Mouse (Mus musculus): ENCODE data around the gene Aldh3b3. TPM values are rescaled to one million over a fixed set of nuclear protein-coding genes. Genes with fewer than 3 reads are reported as not detected.

The Aldh3b3 gene
- polyA plus RNA-seq, 1 experiment from 2014 or later: 0.07 TPM

DNA sequence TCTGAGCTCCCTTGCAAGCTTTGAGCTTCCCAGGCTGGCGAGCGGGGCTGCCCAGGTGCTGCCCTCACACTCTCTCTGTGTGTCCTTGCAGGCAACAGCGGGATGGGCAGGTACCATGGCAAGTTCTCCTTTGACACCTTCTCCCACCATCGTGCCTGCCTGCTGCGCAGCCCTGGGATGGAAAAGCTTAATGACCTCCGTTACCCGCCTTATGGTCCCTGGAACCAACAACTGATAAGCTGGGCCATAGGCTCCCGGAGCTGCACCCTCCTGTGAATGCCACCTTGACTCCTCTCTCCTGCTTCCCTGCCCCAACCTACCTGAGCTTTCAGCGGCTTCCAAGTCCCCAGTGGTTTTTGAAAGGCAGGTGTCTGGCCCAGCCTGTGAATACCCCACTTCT lies 22.5 kb downstream of the Aldh3b3 start:
- H3K27me3 ChIP-seq (ENCODE audit: insufficient read depth, low read length): no peaks in the 10 kb centered on the region
- ATAC-seq (replicated peaks; ENCODE audit: low FRiP score, low read depth): no peak
- no peak overlapping the region for H3K9ac ChIP-seq (ENCODE audit: low read depth, low read length)
- H3K4me1 ChIP-seq (replicated peaks; ENCODE audit: insufficient read depth, low read length): peaks cover 13% of the 10 kb centered on the region
- WGBS: 81% methylated on average over 9 of the region's 9 CpGs
- H3K4me3 ChIP-seq (replicated peaks; ENCODE audit: low read depth, low read length): no peak overlapping the region
- H3K36me3 ChIP-seq (ENCODE audit: insufficient read depth, low read length): no peaks in the 10 kb centered on the region
- no peak overlapping the region for H3K27ac ChIP-seq
- H3K9me3 ChIP-seq (replicated peaks; ENCODE audit: low read length): no peaks in the 10 kb centered on the region
- H3K4me2 ChIP-seq (ENCODE audit: low read length): no peak overlapping the region
- no peak for DNase-seq (ENCODE audit: low spot score)
- no peak for TF ChIP-seq CTCF (IDR thresholded peaks at IDR 0.05; ENCODE audit: low read depth)

DNA sequence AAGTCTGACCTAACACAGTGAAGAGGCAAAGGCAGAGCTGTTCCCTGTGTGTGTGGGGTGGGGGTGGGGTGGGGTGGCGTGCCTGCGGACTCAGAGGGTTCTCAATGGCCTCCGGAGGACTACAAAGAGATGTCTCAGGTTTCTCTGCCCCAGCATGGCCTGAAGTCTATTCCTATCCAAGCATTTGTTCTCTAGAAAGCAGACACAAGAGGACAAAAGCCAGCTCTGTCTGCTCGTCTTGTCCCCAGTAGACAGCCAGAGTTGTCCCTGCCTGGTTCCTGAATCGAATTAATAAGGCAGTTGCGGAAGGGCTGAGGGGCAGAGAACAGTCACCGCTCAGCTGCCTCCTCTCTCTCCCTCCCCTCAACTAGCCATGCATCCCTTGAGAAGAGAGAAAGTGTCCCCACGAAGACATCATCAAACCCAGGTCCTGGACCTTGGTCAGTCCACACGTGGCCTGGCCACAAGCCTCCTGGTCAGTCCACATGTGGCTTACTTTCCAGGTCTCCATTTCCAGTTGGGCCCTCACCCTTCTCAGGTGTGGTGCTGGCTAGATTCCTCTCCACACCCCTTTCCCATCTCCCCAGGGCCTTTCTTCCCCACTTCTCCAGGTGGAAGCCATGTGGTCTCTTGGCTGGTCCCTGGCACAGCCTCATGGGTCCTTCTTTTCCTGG lies 25.2 kb downstream of the Aldh3b3 start:
- Histone ChIP-seq H3K4me1 (replicated peaks; ENCODE audit: insufficient read depth, low read length) (peaks cover 26% of the 10 kb centered on the region), H3K4me2 (ENCODE audit: low read length) (no peak overlapping the region), H3K27ac (no peak overlapping the region), H3K4me3 (replicated peaks; ENCODE audit: low read depth, low read length) (no peak overlapping the region), H3K9me3 (replicated peaks; ENCODE audit: low read length) (no peaks in the 10 kb centered on the region), H3K9ac (ENCODE audit: low read depth, low read length) (peak overlapping the region; percentile 23; the same call in 1 of the 2 replicates), H3K36me3 (ENCODE audit: insufficient read depth, low read length) (0 out of 2 replicates have a peak, but pooled peaks cover 3% of the 10 kb centered on the region), H3K27me3 (ENCODE audit: insufficient read depth, low read length) (no peaks in the 10 kb centered on the region)
- WGBS: 53% methylated on average over 9 of the region's 9 CpGs
- DNase-seq (ENCODE audit: low spot score): no peak
- no peak for ATAC-seq (replicated peaks; ENCODE audit: low FRiP score, low read depth)
- no peak for TF ChIP-seq CTCF (IDR thresholded peaks at IDR 0.05; ENCODE audit: low read depth)

DNA sequence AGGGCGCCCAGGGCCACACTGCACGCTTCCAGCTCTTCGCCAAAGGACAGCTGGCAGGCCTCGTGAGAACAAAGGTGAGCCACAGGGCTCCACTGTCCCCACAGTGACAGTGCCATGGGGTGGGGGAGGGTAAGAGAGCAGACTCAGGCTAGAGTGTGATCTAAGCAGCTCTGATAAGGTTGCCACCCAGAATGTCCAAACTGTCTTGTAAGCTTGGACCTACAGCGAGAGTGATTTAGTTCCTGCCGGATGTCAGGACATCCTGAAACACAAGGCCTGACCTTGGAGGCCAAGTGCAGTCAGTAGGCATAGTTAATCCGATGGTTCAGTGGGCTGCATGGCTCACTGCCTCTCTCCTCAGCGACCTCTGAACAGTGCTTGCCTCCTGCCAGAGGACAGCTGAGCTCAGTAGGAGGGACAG lies 26.8 kb downstream of the Aldh3b3 start:
- H3K4me3 ChIP-seq (replicated peaks; ENCODE audit: low read depth, low read length): no peak overlapping the region
- DNase-seq (ENCODE audit: low spot score) (peak; percentile 84), ATAC-seq (replicated peaks; ENCODE audit: low FRiP score, low read depth) (peak; percentile 85)
- no peak overlapping the region for H3K9ac ChIP-seq (ENCODE audit: low read depth, low read length)
- H3K9me3 ChIP-seq (replicated peaks; ENCODE audit: low read length): no peaks in the 10 kb centered on the region
- no peaks in the 10 kb centered on the region for H3K27me3 ChIP-seq (ENCODE audit: insufficient read depth, low read length)
- no peak for TF ChIP-seq CTCF (IDR thresholded peaks at IDR 0.05; ENCODE audit: low read depth)
- 0 out of 2 replicates have a peak, but pooled peaks cover 3% of the 10 kb centered on the region for H3K36me3 ChIP-seq (ENCODE audit: insufficient read depth, low read length)
- H3K27ac ChIP-seq: peak overlapping the region; percentile 87
- peaks cover 26% of the 10 kb centered on the region for H3K4me1 ChIP-seq (replicated peaks; ENCODE audit: insufficient read depth, low read length)
- 10% methylated on average over 8 of the region's 8 CpGs for WGBS
- peak overlapping the region; percentile 3; the same call in 1 of the 2 replicates for H3K4me2 ChIP-seq (ENCODE audit: low read length)

DNA sequence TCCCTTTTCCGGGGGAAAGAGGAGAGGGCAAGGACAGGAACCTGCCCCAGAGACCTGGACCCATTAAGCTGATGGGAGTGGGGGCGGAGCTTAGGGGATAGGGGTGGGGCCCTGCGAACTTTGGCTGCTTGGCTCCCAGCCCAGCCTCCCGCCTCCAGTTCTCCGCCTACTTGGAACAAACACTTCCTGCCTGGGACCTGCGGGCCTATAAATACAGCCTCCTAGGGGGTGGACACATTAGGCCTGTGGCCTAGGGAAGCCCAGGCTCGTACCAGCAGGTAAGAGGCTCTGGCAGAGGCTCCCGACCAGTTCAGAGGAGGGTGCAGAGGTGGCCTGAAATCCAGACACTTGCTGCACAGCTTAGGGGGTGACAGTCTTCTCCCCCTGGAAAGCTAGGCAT lies 27.9 kb downstream of the Aldh3b3 start, which contains the start of gene Acy3:
Gene Acy3, plus strand, starts transcription at position 237 of the 400 bp plus-strand sequence.
- Histone ChIP-seq H3K27me3 (ENCODE audit: insufficient read depth, low read length) (no peaks in the 10 kb centered on the region), H3K9me3 (replicated peaks; ENCODE audit: low read length) (no peaks in the 10 kb centered on the region), H3K4me3 (replicated peaks; ENCODE audit: low read depth, low read length) (0 out of 2 replicates have a peak within 1 kb of the TSS, but pooled peaks have one; percentile 7), H3K4me2 (ENCODE audit: low read length) (peak within 1 kb of the TSS; percentile 48), H3K9ac (ENCODE audit: low read depth, low read length) (peak within 1 kb of the TSS; percentile 38), H3K27ac (peak within 1 kb of the TSS; percentile 87), H3K4me1 (replicated peaks; ENCODE audit: insufficient read depth, low read length) (peaks cover 26% of the 10 kb centered on the region), H3K36me3 (ENCODE audit: insufficient read depth, low read length) (0 out of 2 replicates have a peak, but pooled peaks cover 3% of the 10 kb centered on the region)
- no peak for TF ChIP-seq CTCF (IDR thresholded peaks at IDR 0.05; ENCODE audit: low read depth)
- ATAC-seq (replicated peaks; ENCODE audit: low FRiP score, low read depth) (peak; percentile 78), DNase-seq (ENCODE audit: low spot score) (peak; percentile 94)
- WGBS: 5% methylated on average over 8 of the region's 8 CpGs

DNA sequence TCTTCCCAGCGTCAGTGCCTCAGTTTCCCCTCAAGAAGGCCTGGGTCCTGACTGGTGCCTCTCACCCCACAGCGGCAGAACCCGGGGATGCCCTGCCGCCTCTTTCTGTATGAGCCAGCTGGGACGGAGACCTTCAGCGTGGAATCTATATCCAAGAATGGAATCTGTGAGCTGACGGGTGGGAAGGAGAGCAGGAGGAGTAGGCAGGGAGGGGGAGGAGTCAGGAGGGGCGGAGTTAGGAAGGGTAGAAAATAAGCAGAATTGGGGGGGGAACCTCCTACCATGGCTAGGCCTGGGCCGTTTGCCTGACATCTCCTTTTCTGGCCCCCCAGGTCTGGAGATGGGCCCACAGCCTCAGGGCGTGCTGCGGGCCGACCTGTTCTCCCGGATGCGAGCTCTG lies 29.6 kb downstream of the Aldh3b3 start:
- H3K4me3 ChIP-seq (replicated peaks; ENCODE audit: low read depth, low read length): no peak overlapping the region
- H3K27me3 ChIP-seq (ENCODE audit: insufficient read depth, low read length): no peaks in the 10 kb centered on the region
- DNase-seq (ENCODE audit: low spot score): no peak
- no peak overlapping the region for H3K27ac ChIP-seq
- H3K4me2 ChIP-seq (ENCODE audit: low read length): no peak overlapping the region
- ATAC-seq (replicated peaks; ENCODE audit: low FRiP score, low read depth): no peak
- 0 out of 2 replicates have a peak, but pooled peaks cover 3% of the 10 kb centered on the region for H3K36me3 ChIP-seq (ENCODE audit: insufficient read depth, low read length)
- peaks cover 26% of the 10 kb centered on the region for H3K4me1 ChIP-seq (replicated peaks; ENCODE audit: insufficient read depth, low read length)
- no peak for TF ChIP-seq CTCF (IDR thresholded peaks at IDR 0.05; ENCODE audit: low read depth)
- 84% methylated on average over 14 of the region's 14 CpGs for WGBS
- no peaks in the 10 kb centered on the region for H3K9me3 ChIP-seq (replicated peaks; ENCODE audit: low read length)
- H3K9ac ChIP-seq (ENCODE audit: low read depth, low read length): no peak overlapping the region

DNA sequence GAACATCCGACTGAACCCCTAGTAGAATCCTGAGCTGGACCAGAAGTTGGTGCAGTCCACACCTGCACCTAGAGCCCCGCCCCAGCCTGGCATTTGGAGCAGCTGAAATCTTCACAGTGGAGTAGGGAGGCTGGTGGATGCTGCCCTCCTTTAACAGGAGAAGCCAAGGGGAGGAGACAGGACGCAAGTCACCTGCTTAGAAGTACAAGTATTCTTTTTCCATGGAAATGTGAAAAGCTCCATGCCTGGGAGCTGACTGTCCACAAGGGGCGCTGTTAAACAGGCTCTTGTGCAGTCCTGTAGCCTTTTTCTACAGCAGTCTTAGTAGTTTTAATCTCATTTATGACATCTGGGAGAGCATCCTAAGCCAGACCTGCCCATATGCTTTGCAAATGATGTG lies 30.3 kb downstream of the Aldh3b3 start:
- TF ChIP-seq CTCF (IDR thresholded peaks at IDR 0.05; ENCODE audit: low read depth): peak; percentile 45
- no peaks in the 10 kb centered on the region for H3K27me3 ChIP-seq (ENCODE audit: insufficient read depth, low read length)
- 96% methylated on average over 4 of the region's 4 CpGs for WGBS
- no peaks in the 10 kb centered on the region for H3K9me3 ChIP-seq (replicated peaks; ENCODE audit: low read length)
- H3K4me2 ChIP-seq (ENCODE audit: low read length): no peak overlapping the region
- no peak overlapping the region for H3K9ac ChIP-seq (ENCODE audit: low read depth, low read length)
- H3K36me3 ChIP-seq (ENCODE audit: insufficient read depth, low read length): 0 out of 2 replicates have a peak, but pooled peaks cover 3% of the 10 kb centered on the region
- ATAC-seq (replicated peaks; ENCODE audit: low FRiP score, low read depth) (no peak), DNase-seq (ENCODE audit: low spot score) (no peak)
- peaks cover 26% of the 10 kb centered on the region for H3K4me1 ChIP-seq (replicated peaks; ENCODE audit: insufficient read depth, low read length)
- H3K4me3 ChIP-seq (replicated peaks; ENCODE audit: low read depth, low read length): no peak overlapping the region
- no peak overlapping the region for H3K27ac ChIP-seq

All from kidney, postnatal 0 days (tissue).